Mouse (Mus musculus) liver, adult 2 months (tissue): ENCODE measurements at regions not wholly inside any gene's neighbourhood (a gene's known extent, or its start where the extent isn't known, plus 50 kb on each side); places are given as distances from the start of the nearest gene placed in this dataset.

ENCODE experiments used
- DNase-seq: peaks from one replicate; pipeline ENCODE4 v3.0.0-alpha.2; 2011; ENCODE audit warnings: low read depth, low spot score; ENCODE audit errors: extremely low read depth
- H3K27ac ChIP-seq: fragments of 200-500 bp; replicated peaks from 2 replicates; pipeline ENCODE4 v1.5.1; 2012; ENCODE audit warnings: low read depth, mild to moderate bottlenecking, control low read depth, inconsistent platforms, low read length; ENCODE audit not compliant: insufficient read depth
- H3K27me3 ChIP-seq: fragments of 200-500 bp; 2 replicates; pipeline ENCODE4 v1.6.1; 2012; ENCODE audit warnings: mild to moderate bottlenecking, moderate library complexity, low read length, inconsistent platforms; ENCODE audit not compliant: control insufficient read depth, insufficient read depth
- H3K36me3 ChIP-seq: fragments of 200-500 bp; 2 replicates; pipeline ENCODE4 v1.6.1; 2012; ENCODE audit warnings: low read length, inconsistent platforms; ENCODE audit not compliant: control insufficient read depth, insufficient read depth
- H3K4me1 ChIP-seq: fragments of 200-500 bp; 2 replicates; pipeline ENCODE4 v1.6.1; 2011; ENCODE audit warnings: low read length; ENCODE audit not compliant: control insufficient read depth, insufficient read depth
- H3K4me3 ChIP-seq: fragments of 200-500 bp; 2 replicates; pipeline ENCODE4 v1.5.1; 2011; ENCODE audit warnings: low read depth, mild to moderate bottlenecking, control low read depth, low read length, moderate library complexity; ENCODE audit not compliant: insufficient read depth
- H3K79me2 ChIP-seq: fragments of 200-500 bp; 2 replicates; pipeline ENCODE4 v1.6.1; 2012; ENCODE audit warnings: inconsistent platforms, mild to moderate bottlenecking, low read length, moderate library complexity; ENCODE audit not compliant: control insufficient read depth, insufficient read depth
- H3K9ac ChIP-seq: fragments of 200-500 bp; 2 replicates; pipeline ENCODE4 v1.6.1; 2012; ENCODE audit warnings: low read depth, mild to moderate bottlenecking, control low read depth, inconsistent platforms, low read length
- CTCF ChIP-seq: fragments of 200-500 bp; IDR thresholded peaks from 2 replicates; pipeline ENCODE4 v1.5.1; 2011; ENCODE audit warnings: low read depth, low read length, control low read depth
- POLR2A ChIP-seq: fragments of 200-500 bp; IDR thresholded peaks from 2 replicates; pipeline ENCODE4 v1.6.1; 2011; ENCODE audit warnings: low read length, control low read depth; ENCODE audit not compliant: insufficient read depth; ENCODE audit errors: extremely low read depth
- WGBS: fragments of 180-500 bp; shearing (Covaris S2); methylation state at CpG from one replicate; pipeline ENCODE4 v1.1.7; 2018; 5-methylcytosine and 5-hydroxymethylcytosine counted together

DNA sequence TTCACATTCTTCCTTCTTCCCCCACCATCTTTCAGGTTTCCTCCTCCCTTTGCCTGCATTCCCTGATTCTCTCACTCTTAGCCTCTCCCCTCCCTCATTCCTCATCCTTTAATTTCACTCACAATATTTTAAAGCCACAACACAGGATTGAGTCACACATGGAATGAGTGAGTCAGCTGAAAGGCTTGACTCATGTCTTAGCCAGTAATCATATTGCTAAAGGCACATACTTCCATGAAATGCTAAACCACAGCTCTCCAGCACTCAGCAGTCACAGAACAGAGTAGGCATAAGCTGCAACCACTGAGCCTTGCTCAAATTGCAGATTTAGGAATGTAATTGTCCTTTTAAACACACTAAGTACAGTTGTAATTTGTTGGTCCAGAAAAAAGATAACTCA is 386.2 kb downstream of the Phex start:
- no peaks in the 10 kb centered on the region for H3K27me3 ChIP-seq
- no peak for DNase-seq
- H3K79me2 ChIP-seq, result no peaks in the 10 kb centered on the region

DNA sequence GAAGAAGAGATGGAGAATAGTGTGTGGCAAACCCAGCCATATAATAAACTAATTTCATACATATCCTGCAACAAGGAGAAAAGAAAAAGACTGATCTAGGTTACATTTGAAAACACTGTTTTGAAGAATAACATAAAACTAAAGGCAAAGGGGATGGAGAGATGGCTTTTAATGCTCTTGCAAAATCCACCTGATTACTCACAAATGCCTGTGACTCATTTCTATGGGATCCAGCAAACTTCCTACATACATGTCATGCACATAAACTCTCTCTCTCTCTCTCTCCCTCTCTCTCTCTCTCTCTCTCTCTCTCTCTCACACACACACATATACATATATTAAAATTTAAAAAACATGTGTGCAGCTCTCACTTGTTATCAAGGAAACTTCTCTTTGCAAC is 390.8 kb downstream of the Phex start:
- no peaks in the 10 kb centered on the region for H3K36me3 ChIP-seq
- H3K4me3 ChIP-seq, result no peak overlapping the region
- H3K4me1 ChIP-seq, result no peaks in the 10 kb centered on the region
- no peak overlapping the region for H3K9ac ChIP-seq
- DNase-seq, result no peak
- TF ChIP-seq CTCF (no peak), POLR2A (no peak)
- no peaks in the 10 kb centered on the region for H3K79me2 ChIP-seq
- H3K27ac ChIP-seq, result no peak overlapping the region
- H3K27me3 ChIP-seq, result no peaks in the 10 kb centered on the region

More for the DNA sequence above, 386.2 kb downstream of the Phex start:
- TF ChIP-seq POLR2A (no peak), CTCF (no peak)
- H3K4me3 ChIP-seq, result no peak overlapping the region
- H3K27ac ChIP-seq, result no peak overlapping the region
- no peak overlapping the region for H3K9ac ChIP-seq
- H3K4me1 ChIP-seq, result no peaks in the 10 kb centered on the region
- H3K36me3 ChIP-seq, result no peaks in the 10 kb centered on the region

DNA sequence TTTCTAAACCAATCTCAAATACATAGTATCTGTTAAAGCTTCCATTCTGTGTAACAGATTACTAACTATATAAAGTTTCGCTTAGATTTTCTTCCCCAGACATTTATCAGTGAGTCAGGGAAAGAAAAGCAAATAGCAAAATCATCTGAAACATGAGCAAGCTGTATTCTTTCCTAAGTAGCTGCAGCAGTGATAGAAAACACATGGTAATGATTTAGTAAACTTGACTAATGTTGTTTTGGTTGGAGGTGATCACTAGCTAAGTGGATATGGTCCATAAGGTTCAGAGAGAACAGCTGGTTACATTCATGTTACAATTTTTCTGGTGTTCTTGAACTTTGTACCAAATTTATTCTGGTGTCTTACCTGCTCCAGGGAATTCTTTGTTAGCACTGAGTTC is 393.3 kb downstream of the Phex start:
- H3K27ac ChIP-seq, result no peak overlapping the region
- H3K79me2 ChIP-seq, result no peaks in the 10 kb centered on the region
- H3K4me1 ChIP-seq, result no peaks in the 10 kb centered on the region
- H3K27me3 ChIP-seq, result no peaks in the 10 kb centered on the region
- H3K4me3 ChIP-seq, result no peak overlapping the region
- H3K36me3 ChIP-seq, result no peaks in the 10 kb centered on the region
- 77% methylated on average over 1 of the region's 1 CpGs for WGBS
- no peak for DNase-seq
- TF ChIP-seq POLR2A (no peak), CTCF (no peak)
- H3K9ac ChIP-seq, result no peak overlapping the region

DNA sequence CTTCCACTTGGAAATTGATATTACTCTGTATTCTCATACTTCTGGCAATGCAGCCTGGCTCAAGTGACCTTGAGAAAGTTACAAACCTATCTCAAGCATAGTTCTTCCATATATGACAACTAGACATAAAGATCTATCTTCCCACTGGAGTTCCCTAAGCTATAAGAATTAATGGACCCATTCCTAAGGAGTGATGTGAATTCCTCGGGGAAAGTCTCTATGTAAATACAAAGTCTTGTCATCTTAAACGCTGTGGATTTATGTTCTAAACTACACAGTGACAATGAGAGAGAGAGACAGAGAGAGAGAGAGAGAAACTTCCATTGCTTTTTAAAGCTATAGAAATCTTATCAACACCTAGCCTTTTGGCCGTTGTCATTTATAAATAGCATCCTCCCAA is 394.8 kb downstream of the Phex start:
- Histone ChIP-seq H3K27ac (no peak overlapping the region), H3K27me3 (no peaks in the 10 kb centered on the region), H3K4me1 (no peaks in the 10 kb centered on the region), H3K4me3 (no peak overlapping the region), H3K36me3 (no peaks in the 10 kb centered on the region), H3K9ac (no peak overlapping the region), H3K79me2 (no peaks in the 10 kb centered on the region)
- no peak for TF ChIP-seq POLR2A
- no peak for TF ChIP-seq CTCF
- 78% methylated on average over 3 of the region's 3 CpGs for WGBS
- no peak for DNase-seq

DNA sequence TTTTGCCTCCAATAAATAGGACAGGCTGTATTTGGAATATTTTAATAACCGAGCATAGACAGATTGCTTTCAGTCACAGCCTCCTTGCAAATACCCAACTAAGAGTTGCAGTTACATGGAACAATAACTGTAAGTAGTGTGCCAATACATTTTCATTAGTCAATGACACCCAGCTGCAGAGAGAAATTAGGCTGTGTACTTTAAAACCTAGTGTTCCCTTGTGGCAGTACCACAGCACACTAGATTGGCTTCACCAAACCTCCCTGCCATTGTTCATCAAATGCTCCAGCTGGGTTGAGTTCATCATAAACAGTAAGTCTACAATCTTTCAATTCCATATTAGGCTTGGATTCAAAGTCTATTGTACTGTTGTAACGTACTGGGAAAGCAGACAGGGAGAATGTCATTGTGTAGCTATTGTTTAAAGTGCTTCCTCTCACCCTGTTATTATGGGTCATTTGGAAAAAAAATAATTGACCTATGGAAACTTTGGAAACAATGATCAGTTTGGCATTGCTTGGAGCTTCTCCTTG is 425.1 kb downstream of the Phex start:
- no peaks in the 10 kb centered on the region for H3K4me1 ChIP-seq
- H3K79me2 ChIP-seq, result no peaks in the 10 kb centered on the region
- no peak overlapping the region for H3K27ac ChIP-seq
- TF ChIP-seq CTCF (no peak), POLR2A (no peak)
- H3K9ac ChIP-seq, result no peak overlapping the region
- no peaks in the 10 kb centered on the region for H3K36me3 ChIP-seq
- 66% methylated on average over 2 of the region's 2 CpGs for WGBS
- H3K27me3 ChIP-seq, result no peaks in the 10 kb centered on the region
- no peak for DNase-seq
- H3K4me3 ChIP-seq, result no peak overlapping the region

DNA sequence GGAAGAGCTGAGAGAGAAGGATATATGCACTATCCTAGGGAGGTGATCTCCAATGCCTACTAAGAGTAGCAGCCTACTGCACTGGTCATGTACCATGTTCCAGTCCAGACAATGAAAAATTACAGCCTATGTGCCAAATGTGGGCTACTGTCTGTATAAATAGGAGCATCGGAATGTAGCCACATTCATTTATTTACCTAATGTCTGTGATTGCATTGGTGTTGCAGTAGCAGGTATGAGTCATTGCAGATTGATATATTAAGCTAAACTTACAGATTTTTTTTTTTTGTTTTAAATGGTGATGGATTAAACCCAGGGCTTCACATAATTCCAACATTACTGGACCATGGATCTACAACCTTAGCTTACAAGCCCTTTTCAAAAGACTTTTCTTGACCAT is 468.0 kb downstream of the Phex start:
- H3K9ac ChIP-seq, result no peak overlapping the region
- H3K27me3 ChIP-seq, result no peaks in the 10 kb centered on the region
- H3K4me1 ChIP-seq, result no peaks in the 10 kb centered on the region
- no peak overlapping the region for H3K27ac ChIP-seq
- TF ChIP-seq POLR2A, result no peak
- TF ChIP-seq CTCF, result no peak
- no peak overlapping the region for H3K4me3 ChIP-seq
- 80% methylated on average over 1 of the region's 1 CpGs for WGBS
- no peaks in the 10 kb centered on the region for H3K79me2 ChIP-seq
- DNase-seq, result no peak
- H3K36me3 ChIP-seq, result no peaks in the 10 kb centered on the region
